Mouse (Mus musculus) CH12.LX (cell line): ENCODE data around the gene Asphd2.

Source experiments
- CTCF ChIP-seq, 2 experiments: IDR thresholded peaks in 1 of 2; conservative IDR thresholded peaks in 1 of 2; 2 replicates each; pipeline ENCODE4 v1.5.1; 2011 to 2012; ENCODE audit warnings: low read depth in 2 of 2, low read length in 2 of 2, improper control_type of control experiment in 1 of 2, inconsistent platforms in 1 of 2, mild to moderate bottlenecking in 1 of 2, moderate library complexity in 1 of 2
- ELF1 ChIP-seq: IDR thresholded peaks from 2 replicates; pipeline ENCODE4 v1.6.1; 2014; ENCODE audit warnings: low read depth, mild to moderate bottlenecking, inconsistent platforms, low read length, improper control_type of control experiment
- POLR2A ChIP-seq: IDR thresholded peaks from 2 replicates; pipeline ENCODE4 v1.6.1; 2011; ENCODE audit warnings: low read depth, mild to moderate bottlenecking, improper control_type of control experiment, low read length
- POLR2AphosphoS2 ChIP-seq: IDR thresholded peaks from 2 replicates; pipeline ENCODE4 v1.6.1; 2011; ENCODE audit warnings: low read depth, low read length, improper control_type of control experiment
- ZNF384 ChIP-seq: IDR thresholded peaks from 2 replicates; pipeline ENCODE4 v1.6.1; 2012; ENCODE audit warnings: low read depth, low read length, improper control_type of control experiment, inconsistent platforms

- no peak for TF ChIP-seq CTCF (conservative IDR thresholded peaks at IDR 0.05 in 1 of 2, IDR thresholded peaks at IDR 0.05 in 1 of 2; ENCODE audit: low read depth in 2 of 2, low read length in 2 of 2)
- no peak for TF ChIP-seq POLR2A
- no peak for TF ChIP-seq ZNF384
- TF ChIP-seq POLR2AphosphoS2 = no peak
- no peak for TF ChIP-seq ELF1
Measured at GRCm38 (mm10) chr5:112411072-112411471, 16.4 kb upstream of the Asphd2 start.
